Mouse (Mus musculus) myocyte (in vitro differentiated cells): ENCODE data around the gene Hs2st1. TPM values are rescaled to one million over a fixed set of nuclear protein-coding genes. Genes with fewer than 3 reads are reported as not detected.

Experiments used
- H3K27me3 ChIP-seq: one replicate; pipeline ENCODE4 v1.6.1; 2011; ENCODE audit not compliant: control insufficient read depth, insufficient read depth, insufficient read length
- H3K36me3 ChIP-seq: one replicate; pipeline ENCODE4 v1.6.1; 2011; ENCODE audit not compliant: control insufficient read depth, insufficient read depth
- H3K4me2 ChIP-seq: one replicate; pipeline ENCODE4 v1.6.1; 2011; ENCODE audit warnings: low read depth, control low read depth
- H3K4me3 ChIP-seq: one replicate; pipeline ENCODE4 v1.5.1; 2011; ENCODE audit warnings: mild to moderate bottlenecking, control low read depth, moderate library complexity
- H3K79me2 ChIP-seq: one replicate; pipeline ENCODE4 v1.6.1; 2011; ENCODE audit not compliant: control insufficient read depth, insufficient read depth
- H3ac ChIP-seq: one replicate; pipeline ENCODE4 v1.6.1; 2011; ENCODE audit not compliant: control insufficient read depth, insufficient read length
- CEBPB ChIP-seq: IDR thresholded peaks from 2 replicates; pipeline ENCODE4 v1.6.1; 2011; ENCODE audit warnings: mild to moderate bottlenecking, moderate library complexity; ENCODE audit not compliant: poor library complexity, insufficient read depth, severe bottlenecking
- E2F4 ChIP-seq: IDR thresholded peaks from one replicate; pipeline ENCODE4 v1.6.1; 2011; ENCODE audit warnings: mild to moderate bottlenecking, control low read depth, moderate library complexity; ENCODE audit not compliant: insufficient read depth
- MAX ChIP-seq: IDR thresholded peaks from one replicate; pipeline ENCODE4 v1.6.1; 2011; ENCODE audit warnings: low read depth, mild to moderate bottlenecking, control low read depth
- MYOD1 ChIP-seq, 3 experiments: IDR thresholded peaks; one replicate each; pipeline ENCODE4 v1.6.1; 2011; ENCODE audit warnings: control low read depth in 2 of 3, low read depth in 2 of 3, mild to moderate bottlenecking in 2 of 3, moderate library complexity in 1 of 3; ENCODE audit not compliant: insufficient read length in 2 of 3, control insufficient read depth in 1 of 3
- MYOG ChIP-seq, 3 experiments: IDR thresholded peaks; one replicate each; pipeline ENCODE4 v1.6.1; 2011; ENCODE audit warnings: control low read depth in 2 of 3, low read depth in 2 of 3, mild to moderate bottlenecking in 2 of 3; ENCODE audit not compliant: insufficient read length in 2 of 3, control insufficient read depth in 1 of 3, insufficient read depth in 1 of 3
- POLR2A ChIP-seq: IDR thresholded peaks from one replicate; pipeline ENCODE4 v1.6.1; 2011; ENCODE audit warnings: low read depth, mild to moderate bottlenecking, control low read depth, moderate library complexity; ENCODE audit not compliant: insufficient read length
- POLR2AphosphoS2 ChIP-seq: IDR thresholded peaks from one replicate; pipeline ENCODE4 v1.6.1; 2011; ENCODE audit warnings: low read depth, control low read depth; ENCODE audit not compliant: insufficient read length
- REST ChIP-seq: IDR thresholded peaks from one replicate; pipeline ENCODE4 v1.6.1; 2011; ENCODE audit warnings: mild to moderate bottlenecking, control low read depth, moderate library complexity; ENCODE audit not compliant: insufficient read depth, insufficient read length
- SRF ChIP-seq: IDR thresholded peaks from one replicate; pipeline ENCODE4 v1.6.1; 2011; ENCODE audit warnings: low read depth; ENCODE audit not compliant: control insufficient read depth, insufficient read length
- TCF12 ChIP-seq: IDR thresholded peaks from one replicate; pipeline ENCODE4 v1.6.1; 2011; ENCODE audit warnings: mild to moderate bottlenecking, control low read depth; ENCODE audit not compliant: poor library complexity, insufficient read depth, severe bottlenecking
- TCF3 ChIP-seq: IDR thresholded peaks from one replicate; pipeline ENCODE4 v1.6.1; 2011; ENCODE audit warnings: low read depth, control low read depth; ENCODE audit not compliant: insufficient read length
- USF1 ChIP-seq: IDR thresholded peaks from one replicate; pipeline ENCODE4 v1.6.1; 2011; ENCODE audit warnings: low read depth, mild to moderate bottlenecking, control low read depth, moderate library complexity
- polyA plus RNA-seq: library from polyadenylated mRNA; unstranded; fragments of >200 nt; fragmentation: generic; extraction: Trizol; gene quantifications from one replicate; pipeline ENCODE4 v1.2.1, GENCODE M21; 2012; ENCODE audit warnings: missing spikeins

Gene Hs2st1
- polyA plus RNA-seq, result 16.2 TPM

DNA sequence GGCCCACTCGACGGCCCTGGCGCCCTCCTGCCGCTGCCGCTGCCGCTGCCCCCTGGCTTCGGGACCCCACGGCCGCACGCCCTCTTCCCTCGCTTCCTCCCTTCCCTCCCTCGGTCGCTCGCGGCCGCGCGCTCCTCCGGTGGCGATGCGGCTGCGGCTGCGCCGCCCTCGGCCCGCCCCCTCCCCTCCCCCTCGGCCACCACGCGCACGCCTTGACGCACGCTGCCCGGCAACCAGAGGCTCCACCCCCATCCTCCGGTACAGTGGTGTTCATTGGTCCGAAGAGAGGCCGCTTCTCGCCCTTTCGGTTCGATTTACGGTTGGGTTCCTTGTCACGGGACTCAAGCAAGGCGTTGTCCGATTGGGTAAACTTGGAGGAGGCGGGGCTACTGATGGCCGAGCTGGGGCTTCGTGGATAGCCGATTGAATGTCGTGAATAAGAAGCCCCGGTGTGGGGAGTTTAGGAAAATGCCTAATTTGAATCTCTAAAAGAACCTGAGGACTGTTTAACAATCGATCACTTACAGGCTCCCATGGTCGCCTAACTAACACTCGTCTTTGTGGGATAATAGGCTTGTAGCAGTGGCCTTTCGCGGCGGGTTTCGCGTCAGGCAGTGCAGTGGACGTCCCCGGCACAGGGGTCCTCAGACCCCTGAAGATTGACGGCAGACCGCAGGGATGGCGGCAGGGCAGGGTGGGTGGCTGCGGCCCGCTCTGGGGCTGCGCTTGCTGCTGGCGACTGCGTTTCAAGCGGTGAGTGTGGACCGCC, at the start of gene Hs2st1, which contains the start of gene Selenof:
Gene Hs2st1 (minus strand): TSS at position 135 of the 769 bp plus-strand sequence.
Gene Selenof (plus strand): TSS at position 258 of the 769 bp plus-strand sequence.
- no peak for TF ChIP-seq E2F4
- TF ChIP-seq MYOG (IDR thresholded peaks at IDR 0.05; ENCODE audit: control insufficient read depth in 1 of 3, insufficient read depth in 1 of 3, insufficient read length in 2 of 3, low read depth in 2 of 3), result peak in 2 of 3 experiments; percentile 27 to 29
- TF ChIP-seq SRF, result no peak
- no peak for TF ChIP-seq TCF12
- TF ChIP-seq REST, result peak; percentile 22
- no peak for TF ChIP-seq TCF3
- TF ChIP-seq USF1, result peak; percentile 77
- TF ChIP-seq MAX, result peak; percentile 98
- TF ChIP-seq MYOD1 (IDR thresholded peaks at IDR 0.05; ENCODE audit: control insufficient read depth in 1 of 3, insufficient read length in 2 of 3, low read depth in 2 of 3), result peak in 1 of 3 experiments; percentile 55
- no peak for TF ChIP-seq CEBPB
- TF ChIP-seq POLR2A, result peak; percentile 99
- TF ChIP-seq POLR2AphosphoS2, result peak; percentile 96
- Histone ChIP-seq H3K4me3 (peak within 1 kb of the TSS; percentile 83), H3K36me3 (peaks cover 19% of the 10 kb centered on the region), H3K79me2 (peaks cover 90% of the 10 kb centered on the region), H3K27me3 (no peaks in the 10 kb centered on the region), H3ac (peak within 1 kb of the TSS; percentile 85), H3K4me2 (peak within 1 kb of the TSS; percentile 90)

DNA sequence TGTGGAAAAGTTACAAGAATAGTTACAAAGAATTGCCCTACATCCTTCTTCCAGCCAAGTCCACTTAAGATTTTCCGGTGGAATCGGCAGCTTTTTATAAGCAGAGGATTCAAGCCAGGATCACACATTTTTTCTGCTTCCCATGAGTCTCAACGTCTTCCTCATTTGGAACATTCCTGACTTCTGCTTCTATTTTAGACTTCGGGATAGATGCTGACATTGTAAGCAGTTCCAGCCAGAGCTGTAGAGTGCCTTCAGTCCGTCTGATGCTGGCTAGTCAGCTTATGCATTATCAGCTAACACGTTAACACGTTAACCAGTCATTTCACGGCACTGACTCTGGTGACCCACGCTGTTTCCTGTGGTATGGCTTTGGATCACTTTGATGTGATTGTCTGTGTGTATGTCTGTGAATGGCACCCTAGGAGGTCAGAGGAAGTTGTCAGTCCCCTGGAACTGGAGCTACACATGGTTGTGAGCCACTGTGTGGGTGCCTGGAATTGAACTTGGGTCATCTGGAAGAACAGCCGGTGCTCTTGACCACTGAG, 47.7 kb upstream of the Hs2st1 start:
- TF ChIP-seq CEBPB, result no peak
- no peak for TF ChIP-seq TCF3
- TF ChIP-seq POLR2AphosphoS2, result no peak
- no peak for TF ChIP-seq MAX
- no peak for TF ChIP-seq POLR2A
- TF ChIP-seq MYOD1 (IDR thresholded peaks at IDR 0.05; ENCODE audit: control insufficient read depth in 1 of 3, insufficient read length in 2 of 3, low read depth in 2 of 3), result no peak
- no peak for TF ChIP-seq REST
- TF ChIP-seq TCF12, result no peak
- TF ChIP-seq USF1, result no peak
- TF ChIP-seq SRF, result no peak
- no peak for TF ChIP-seq E2F4
- no peaks in the 10 kb centered on the region for H3K79me2 ChIP-seq
- no peaks in the 10 kb centered on the region for H3K36me3 ChIP-seq
- H3K27me3 ChIP-seq, result no peaks in the 10 kb centered on the region
- H3K4me3 ChIP-seq, result no peak overlapping the region
- H3ac ChIP-seq, result no peak overlapping the region
- no peak overlapping the region for H3K4me2 ChIP-seq

DNA sequence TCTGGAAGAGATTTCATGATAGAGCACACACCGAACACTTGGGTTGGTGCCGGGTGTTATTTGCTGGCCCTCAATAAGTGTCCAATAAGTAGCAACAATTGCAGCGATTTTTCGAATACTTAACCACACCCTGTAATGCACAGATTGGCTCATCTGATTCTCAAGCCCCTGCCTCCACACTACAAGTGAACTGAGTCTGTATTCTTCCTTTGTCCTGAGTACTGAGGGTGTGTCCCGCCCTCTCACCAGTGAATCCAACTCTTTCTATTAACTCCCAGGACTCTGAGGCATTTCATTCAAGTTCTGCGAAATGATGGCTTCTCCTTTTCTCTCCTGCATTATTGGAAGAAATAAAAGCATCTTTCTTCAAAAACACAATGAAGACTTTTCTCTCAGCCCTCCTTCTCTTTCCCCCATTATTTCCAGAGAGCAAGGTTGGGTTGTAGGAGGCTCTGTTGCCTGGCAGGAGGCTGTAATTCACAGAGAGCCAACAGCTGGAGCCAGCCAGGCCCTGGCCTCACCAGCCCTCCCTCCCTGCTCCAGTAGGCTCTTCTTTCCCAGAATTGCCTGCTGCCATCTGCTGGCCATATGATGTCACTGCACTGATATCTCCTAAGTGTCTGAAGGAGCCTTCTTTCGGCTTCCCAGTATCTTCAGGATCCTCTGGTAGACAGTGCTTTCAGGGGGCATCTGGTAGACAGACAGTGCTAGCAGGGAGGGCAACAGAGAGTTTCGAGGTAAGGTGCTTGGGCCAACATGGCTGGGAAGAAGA, 46.9 kb upstream of the Hs2st1 start:
- Histone ChIP-seq H3K36me3 (no peaks in the 10 kb centered on the region), H3ac (no peak overlapping the region), H3K4me2 (peak overlapping the region; percentile 50), H3K27me3 (no peaks in the 10 kb centered on the region), H3K4me3 (no peak overlapping the region), H3K79me2 (no peaks in the 10 kb centered on the region)
- TF ChIP-seq POLR2AphosphoS2 (no peak), TCF12 (no peak), MYOD1 (IDR thresholded peaks at IDR 0.05; ENCODE audit: control insufficient read depth in 1 of 3, insufficient read length in 2 of 3, low read depth in 2 of 3) (peak; percentile 57 to 88 (median 88)), CEBPB (no peak), USF1 (no peak), REST (no peak), TCF3 (no peak), MYOG (IDR thresholded peaks at IDR 0.05; ENCODE audit: control insufficient read depth in 1 of 3, insufficient read depth in 1 of 3, insufficient read length in 2 of 3, low read depth in 2 of 3) (peak; percentile 40 to 84 (median 63)), POLR2A (no peak)

DNA sequence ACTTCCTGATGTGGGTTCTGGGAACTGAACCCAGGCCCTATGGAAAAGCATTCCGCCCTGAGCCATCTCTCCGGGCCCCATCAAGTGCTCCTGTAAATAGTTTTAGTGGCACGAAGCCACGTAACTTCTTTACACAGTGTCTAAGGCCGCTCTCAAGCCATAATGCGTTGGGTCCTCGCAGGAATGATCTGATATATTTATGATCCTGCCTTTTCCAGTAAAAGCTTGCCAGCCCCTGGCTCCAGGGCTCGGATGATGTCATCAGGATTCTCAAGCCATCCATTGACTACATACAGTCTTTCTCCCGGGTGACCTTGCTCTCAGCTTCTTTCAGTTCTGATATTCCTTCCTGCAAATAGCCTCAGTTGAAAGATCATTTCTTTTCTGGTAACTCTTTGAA, 45.5 kb upstream of the Hs2st1 start:
- no peaks in the 10 kb centered on the region for H3K36me3 ChIP-seq
- H3K4me2 ChIP-seq, result no peak overlapping the region
- H3K4me3 ChIP-seq, result no peak overlapping the region
- no peaks in the 10 kb centered on the region for H3K27me3 ChIP-seq
- TF ChIP-seq MYOG (IDR thresholded peaks at IDR 0.05; ENCODE audit: control insufficient read depth in 1 of 3, insufficient read depth in 1 of 3, insufficient read length in 2 of 3, low read depth in 2 of 3) (no peak), REST (no peak), MYOD1 (IDR thresholded peaks at IDR 0.05; ENCODE audit: control insufficient read depth in 1 of 3, insufficient read length in 2 of 3, low read depth in 2 of 3) (no peak), E2F4 (no peak), TCF3 (no peak), USF1 (no peak), POLR2AphosphoS2 (no peak), SRF (no peak), TCF12 (no peak), POLR2A (no peak), MAX (no peak), CEBPB (no peak)
- H3ac ChIP-seq, result no peak overlapping the region
- no peaks in the 10 kb centered on the region for H3K79me2 ChIP-seq
